Mouse (Mus musculus): ENCODE measurements at regions not wholly inside any gene's neighbourhood (a gene's known extent, or its start where the extent isn't known, plus 50 kb on each side); places are given as distances from the start of the nearest gene placed in this dataset.

DNA sequence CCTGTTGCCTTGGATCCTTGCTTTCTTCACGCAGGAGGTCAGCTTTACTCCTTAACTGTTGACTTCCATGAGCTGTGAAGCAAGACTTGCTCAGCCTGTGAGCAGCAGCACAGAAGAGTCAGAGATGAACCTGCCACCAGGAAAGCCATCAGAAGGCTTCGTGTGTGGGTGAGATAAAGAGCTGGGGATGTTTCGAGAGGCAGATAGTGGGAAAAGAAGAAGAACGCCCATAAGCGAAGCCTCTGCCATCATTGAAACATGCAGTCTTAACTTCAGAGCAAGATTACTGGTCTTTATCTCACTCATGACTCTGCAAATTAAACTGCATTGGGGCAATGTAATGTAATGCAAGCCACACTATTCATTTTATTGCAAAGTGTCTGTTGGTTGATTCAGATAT is 167.4 kb upstream of the Prickle1 start:
- TF ChIP-seq POLR2A (IDR thresholded peaks at IDR 0.05; ENCODE audit: insufficient read depth, low read length) (no peak), CTCF (IDR thresholded peaks at IDR 0.05; ENCODE audit: low read depth, low read length) (no peak), EP300 (IDR thresholded peaks at IDR 0.05; ENCODE audit: insufficient read depth, low read depth, low read length) (no peak)
